Mouse (Mus musculus): ENCODE data around the gene Cacna2d1. TPM values are rescaled to one million over a fixed set of nuclear protein-coding genes. Genes with fewer than 3 reads are reported as not detected.
A peak's percentile ranks its signal among the peaks of the same experiment; 100 is the strongest.

Gene Cacna2d1
- 30.1 and 32.8 TPM in 2 replicates for polyA plus RNA-seq (2015; fragmentation: Nextera tagmentation; extraction: Ambion mirVana)

DNA sequence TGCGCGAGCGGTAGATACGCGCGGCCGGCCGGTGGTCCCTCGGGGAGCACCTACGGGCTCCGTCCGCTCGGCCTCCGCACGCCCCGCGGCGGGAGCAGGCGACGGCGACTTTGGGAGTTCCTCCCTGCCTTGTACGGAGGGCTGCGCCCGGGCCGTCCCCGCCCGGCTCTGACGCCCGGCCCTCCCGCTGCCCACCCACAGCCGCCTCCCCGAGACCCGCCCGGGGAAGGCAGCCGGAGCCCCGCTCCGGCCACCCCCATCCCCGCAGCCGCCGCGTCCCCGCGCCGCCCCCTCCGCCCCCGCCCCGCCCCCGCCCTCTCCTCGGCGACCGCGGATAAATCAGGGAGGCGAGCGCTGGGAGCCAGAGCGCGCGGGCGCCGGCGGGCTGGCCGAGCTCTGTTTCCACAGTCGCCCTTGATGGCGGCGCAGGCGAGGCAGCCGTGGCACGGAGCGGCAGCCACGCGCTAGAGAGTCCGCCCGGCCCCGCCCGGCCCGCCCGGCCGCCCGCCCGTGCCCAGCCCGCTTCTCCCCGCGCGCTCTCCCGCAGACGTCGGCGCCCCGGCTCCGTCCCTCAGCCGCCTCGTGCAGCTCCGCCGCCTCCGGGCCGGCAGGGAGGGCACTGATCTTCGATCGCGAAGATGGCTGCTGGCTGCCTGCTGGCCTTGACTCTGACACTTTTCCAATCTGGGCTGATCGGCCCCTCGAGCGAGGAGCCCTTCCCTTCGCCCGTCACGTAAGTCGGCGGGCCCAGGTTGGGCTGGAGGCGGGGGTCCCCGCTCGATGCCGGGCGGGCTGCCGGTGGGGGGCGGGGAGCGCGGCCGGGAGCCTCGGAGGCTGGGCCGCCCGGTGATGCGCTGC, at the start of gene Cacna2d1:
Cacna2d1 (plus strand) TSS at position 316 of the 858 bp plus-strand sequence.
- peak; percentile 84 for ATAC-seq (ENCODE audit: low FRiP score)
- WGBS, result under 1% methylated on average over 63 of the region's 120 CpGs
- H3K27me3 ChIP-seq (replicated peaks), result peaks cover 14% of the 10 kb centered on the region
- peak within 1 kb of the TSS; percentile 96 for H3K27ac ChIP-seq (replicated peaks)
- peaks cover 14% of the 10 kb centered on the region for H3K4me1 ChIP-seq
- no peaks in the 10 kb centered on the region for H3K36me3 ChIP-seq
- H3K4me2 ChIP-seq, result peak within 1 kb of the TSS; percentile 75
- peak within 1 kb of the TSS; percentile 80 for H3K9ac ChIP-seq (replicated peaks)
- H3K9me3 ChIP-seq (replicated peaks), result no peaks in the 10 kb centered on the region
- H3K4me3 ChIP-seq (replicated peaks), result peak within 1 kb of the TSS; percentile 62

DNA sequence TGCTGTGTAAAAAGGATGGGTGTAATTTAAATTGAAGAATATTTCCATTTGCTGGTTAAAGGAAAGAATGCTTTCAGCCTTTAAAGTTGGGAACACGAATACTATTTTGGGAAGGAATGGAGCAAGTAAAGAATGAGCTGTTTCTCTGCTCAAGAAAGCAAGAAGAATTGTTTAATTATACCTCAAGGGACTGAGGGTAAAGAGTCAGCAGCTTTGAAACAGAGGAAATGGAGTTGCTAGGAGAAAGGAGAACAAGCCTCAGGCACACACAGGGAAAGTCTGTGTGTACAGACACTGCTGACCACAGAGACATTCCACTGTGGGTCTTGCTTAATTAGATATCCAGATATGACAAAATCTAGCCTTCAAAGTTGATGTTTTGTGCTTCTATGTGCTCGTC, 39.4 kb upstream of the Cacna2d1 start:
- no peak overlapping the region for H3K4me2 ChIP-seq
- H3K4me3 ChIP-seq (replicated peaks), result no peak overlapping the region
- no peak overlapping the region for H3K9ac ChIP-seq (replicated peaks)
- H3K36me3 ChIP-seq, result no peaks in the 10 kb centered on the region
- H3K27ac ChIP-seq (replicated peaks), result no peak overlapping the region
- whole genome bisulfite sequencing, result 65% methylated on average over 2 of the region's 2 CpGs
- H3K4me1 ChIP-seq, result no peaks in the 10 kb centered on the region
- ATAC-seq (ENCODE audit: low FRiP score), result no peak
- H3K9me3 ChIP-seq (replicated peaks), result no peaks in the 10 kb centered on the region
- H3K27me3 ChIP-seq (replicated peaks), result no peaks in the 10 kb centered on the region

DNA sequence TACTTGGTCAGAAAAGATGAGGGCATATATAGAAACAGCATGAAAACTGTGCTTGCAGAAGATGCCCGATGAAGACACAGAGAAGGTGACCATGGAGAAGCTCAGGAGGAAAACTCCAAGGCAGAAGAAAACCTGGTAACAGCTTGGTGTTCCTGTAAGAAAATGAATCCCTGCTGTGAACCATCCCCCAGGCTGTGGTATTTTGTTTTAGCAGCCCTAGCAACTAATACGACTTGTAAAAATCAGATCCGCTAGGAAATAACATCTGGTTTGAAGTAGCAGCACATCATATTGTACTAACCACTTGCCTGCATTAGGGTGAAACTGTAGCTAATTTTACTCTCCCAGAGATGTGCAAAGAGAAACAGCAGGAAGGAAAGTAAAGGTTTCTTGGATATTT, 37.8 kb upstream of the Cacna2d1 start:
- no peak for ATAC-seq (ENCODE audit: low FRiP score)
- WGBS, result 80% methylated on average over 3 of the region's 3 CpGs
- H3K27ac ChIP-seq (replicated peaks), result no peak overlapping the region
- no peaks in the 10 kb centered on the region for H3K4me1 ChIP-seq
- no peak overlapping the region for H3K4me3 ChIP-seq (replicated peaks)
- H3K4me2 ChIP-seq, result no peak overlapping the region
- H3K9ac ChIP-seq (replicated peaks), result no peak overlapping the region
- H3K27me3 ChIP-seq (replicated peaks), result no peaks in the 10 kb centered on the region
- no peaks in the 10 kb centered on the region for H3K9me3 ChIP-seq (replicated peaks)
- H3K36me3 ChIP-seq, result no peaks in the 10 kb centered on the region

- H3K4me3 ChIP-seq (replicated peaks), result no peak overlapping the region
- ATAC-seq (ENCODE audit: low FRiP score), result no peak
- no peak overlapping the region for H3K27ac ChIP-seq (replicated peaks)
- no peaks in the 10 kb centered on the region for H3K36me3 ChIP-seq
- H3K9me3 ChIP-seq (replicated peaks), result no peaks in the 10 kb centered on the region
- no peak overlapping the region for H3K9ac ChIP-seq (replicated peaks)
- no peak overlapping the region for H3K4me2 ChIP-seq
- WGBS, result 79% methylated on average over 3 of the region's 3 CpGs
- H3K27me3 ChIP-seq (replicated peaks), result no peaks in the 10 kb centered on the region
- H3K4me1 ChIP-seq, result no peaks in the 10 kb centered on the region
These were observed 28.0 kb upstream of the Cacna2d1 start for GRCm38 (mm10) chr5:15906446-15906845.

DNA sequence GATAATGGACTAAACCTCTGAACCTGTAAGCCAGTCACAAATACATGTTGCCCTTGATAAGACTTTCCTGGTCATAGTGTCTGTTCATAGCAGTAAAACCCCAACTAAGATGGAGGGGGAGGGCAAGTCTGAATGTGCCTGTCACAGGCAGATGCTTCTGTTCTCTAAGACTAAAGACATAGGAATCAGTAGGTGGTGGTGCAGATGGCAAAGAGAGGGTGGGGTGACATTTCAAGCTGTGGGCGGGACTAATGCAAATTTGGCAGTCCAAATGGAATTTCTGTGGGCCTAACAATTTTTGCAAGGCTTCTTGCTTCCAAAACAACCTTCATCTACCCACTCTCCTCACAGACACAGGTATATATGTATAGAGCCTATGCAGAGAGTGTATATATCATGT, 19.6 kb upstream of the Cacna2d1 start:
- no peak for ATAC-seq (ENCODE audit: low FRiP score)
- H3K9ac ChIP-seq (replicated peaks), result no peak overlapping the region
- no peaks in the 10 kb centered on the region for H3K27me3 ChIP-seq (replicated peaks)
- no peaks in the 10 kb centered on the region for H3K36me3 ChIP-seq
- no peak overlapping the region for H3K4me2 ChIP-seq
- H3K4me1 ChIP-seq, result no peaks in the 10 kb centered on the region
- H3K27ac ChIP-seq (replicated peaks), result no peak overlapping the region
- no peak overlapping the region for H3K4me3 ChIP-seq (replicated peaks)
- 64% methylated on average over 1 of the region's 1 CpGs for WGBS
- H3K9me3 ChIP-seq (replicated peaks), result no peaks in the 10 kb centered on the region

DNA sequence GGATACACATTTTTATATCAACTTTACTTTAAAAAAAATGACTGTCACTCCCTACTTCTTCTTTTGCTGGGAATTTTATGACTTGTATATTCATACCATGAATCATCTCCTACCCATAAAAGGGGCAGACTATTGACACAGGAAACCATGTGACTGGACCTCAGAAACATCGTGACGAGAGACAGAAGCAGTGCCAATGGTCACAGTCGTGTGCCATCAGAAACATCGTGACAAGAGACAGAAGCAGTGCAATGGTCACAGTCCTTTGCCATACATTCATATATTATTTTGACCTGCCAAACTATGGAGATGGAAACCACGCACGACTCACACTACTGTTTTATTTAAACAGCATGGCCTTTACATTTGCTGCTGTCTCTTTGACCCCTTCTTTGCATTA, 6.0 kb upstream of the Cacna2d1 start:
- peaks cover 2% of the 10 kb centered on the region for H3K4me1 ChIP-seq
- no peak overlapping the region for H3K4me3 ChIP-seq (replicated peaks)
- no peak overlapping the region for H3K9ac ChIP-seq (replicated peaks)
- H3K27me3 ChIP-seq (replicated peaks), result peaks cover 18% of the 10 kb centered on the region
- H3K27ac ChIP-seq (replicated peaks), result no peak overlapping the region
- WGBS, result 21% methylated on average over 6 of the region's 6 CpGs
- no peak for ATAC-seq (ENCODE audit: low FRiP score)
- no peaks in the 10 kb centered on the region for H3K36me3 ChIP-seq
- H3K4me2 ChIP-seq, result no peak overlapping the region
- H3K9me3 ChIP-seq (replicated peaks), result no peaks in the 10 kb centered on the region

- Histone ChIP-seq H3K4me1 (peaks cover 12% of the 10 kb centered on the region), H3K36me3 (no peaks in the 10 kb centered on the region), H3K27me3 (replicated peaks) (peaks cover 14% of the 10 kb centered on the region), H3K4me2 (peak overlapping the region; percentile 75), H3K9me3 (replicated peaks) (no peaks in the 10 kb centered on the region), H3K4me3 (replicated peaks) (peak overlapping the region; percentile 62; the same call in 1 of the 2 replicates), H3K9ac (replicated peaks) (no peak overlapping the region), H3K27ac (replicated peaks) (peak overlapping the region; percentile 96)
- ATAC-seq (ENCODE audit: low FRiP score), result no peak
- 4% methylated on average over 6 of the region's 6 CpGs for WGBS
These were observed 1.5 kb upstream of the Cacna2d1 start for GRCm38 (mm10) chr5:15933017-15933416.

DNA sequence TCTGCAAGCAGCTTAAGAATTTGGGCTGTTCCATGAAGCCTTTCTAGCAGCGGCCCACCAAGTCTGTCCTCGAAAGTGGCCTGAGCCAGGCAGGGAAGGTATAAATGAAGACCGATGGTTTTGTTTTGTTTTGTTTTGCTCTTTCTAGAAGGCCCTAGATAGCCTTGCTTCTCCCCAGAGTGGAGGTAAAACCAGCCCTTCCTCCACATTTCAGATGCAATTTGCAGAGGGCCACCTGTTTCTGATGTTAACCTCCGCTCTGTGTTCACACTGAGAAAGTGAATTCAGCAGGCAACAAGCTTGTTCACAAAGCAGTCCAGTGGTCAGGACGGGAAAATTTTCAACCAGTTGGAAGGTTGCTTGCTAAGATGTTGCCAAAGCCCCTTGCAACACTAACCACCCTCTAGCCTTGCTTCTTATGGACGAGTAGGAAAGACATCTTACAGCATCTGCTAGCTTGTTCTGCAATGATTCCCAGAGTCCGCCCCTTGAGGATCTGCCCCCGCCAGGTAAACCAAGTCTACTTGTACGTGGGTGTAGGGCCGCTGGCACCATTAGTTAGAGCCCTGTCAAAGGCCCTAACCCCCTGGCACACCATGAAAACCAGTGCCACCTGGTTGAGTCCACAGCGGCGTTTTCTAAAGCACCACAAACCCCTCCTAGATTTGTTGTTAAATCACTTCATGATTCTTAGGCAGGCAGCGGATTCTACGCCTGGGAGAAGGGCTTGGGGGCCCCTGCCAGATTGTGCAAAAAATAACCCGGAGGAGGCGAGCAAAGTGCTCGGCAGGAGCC, 713 bp upstream of the Cacna2d1 start:
- peak; percentile 44 for ATAC-seq (ENCODE audit: low FRiP score)
- WGBS, result 1% methylated on average over 17 of the region's 17 CpGs

GRCm38 (mm10) chr5:15935234-15935728, 790 bp downstream of the Cacna2d1 start:
- no peaks in the 10 kb centered on the region for H3K36me3 ChIP-seq
- peak overlapping the region; percentile 75 for H3K4me2 ChIP-seq
- peaks cover 14% of the 10 kb centered on the region for H3K27me3 ChIP-seq (replicated peaks)
- no peak; the same call in none of the 2 replicates for ATAC-seq (ENCODE audit: low FRiP score)
- 1% methylated on average over 27 of the region's 27 CpGs for WGBS
- peak overlapping the region; percentile 62 for H3K4me3 ChIP-seq (replicated peaks)
- peaks cover 14% of the 10 kb centered on the region for H3K4me1 ChIP-seq
- peak overlapping the region; percentile 96 for H3K27ac ChIP-seq (replicated peaks)
- no peaks in the 10 kb centered on the region for H3K9me3 ChIP-seq (replicated peaks)
- H3K9ac ChIP-seq (replicated peaks), result peak overlapping the region; percentile 80

More for the DNA sequence above, 713 bp upstream of the Cacna2d1 start:
- Histone ChIP-seq H3K9me3 (replicated peaks) (no peaks in the 10 kb centered on the region), H3K4me2 (peak overlapping the region; percentile 75), H3K9ac (replicated peaks) (peak overlapping the region; percentile 80), H3K27me3 (replicated peaks) (peaks cover 11% of the 10 kb centered on the region), H3K36me3 (no peaks in the 10 kb centered on the region), H3K27ac (replicated peaks) (peak overlapping the region; percentile 96), H3K4me3 (replicated peaks) (peak overlapping the region; percentile 62), H3K4me1 (peaks cover 12% of the 10 kb centered on the region)

DNA sequence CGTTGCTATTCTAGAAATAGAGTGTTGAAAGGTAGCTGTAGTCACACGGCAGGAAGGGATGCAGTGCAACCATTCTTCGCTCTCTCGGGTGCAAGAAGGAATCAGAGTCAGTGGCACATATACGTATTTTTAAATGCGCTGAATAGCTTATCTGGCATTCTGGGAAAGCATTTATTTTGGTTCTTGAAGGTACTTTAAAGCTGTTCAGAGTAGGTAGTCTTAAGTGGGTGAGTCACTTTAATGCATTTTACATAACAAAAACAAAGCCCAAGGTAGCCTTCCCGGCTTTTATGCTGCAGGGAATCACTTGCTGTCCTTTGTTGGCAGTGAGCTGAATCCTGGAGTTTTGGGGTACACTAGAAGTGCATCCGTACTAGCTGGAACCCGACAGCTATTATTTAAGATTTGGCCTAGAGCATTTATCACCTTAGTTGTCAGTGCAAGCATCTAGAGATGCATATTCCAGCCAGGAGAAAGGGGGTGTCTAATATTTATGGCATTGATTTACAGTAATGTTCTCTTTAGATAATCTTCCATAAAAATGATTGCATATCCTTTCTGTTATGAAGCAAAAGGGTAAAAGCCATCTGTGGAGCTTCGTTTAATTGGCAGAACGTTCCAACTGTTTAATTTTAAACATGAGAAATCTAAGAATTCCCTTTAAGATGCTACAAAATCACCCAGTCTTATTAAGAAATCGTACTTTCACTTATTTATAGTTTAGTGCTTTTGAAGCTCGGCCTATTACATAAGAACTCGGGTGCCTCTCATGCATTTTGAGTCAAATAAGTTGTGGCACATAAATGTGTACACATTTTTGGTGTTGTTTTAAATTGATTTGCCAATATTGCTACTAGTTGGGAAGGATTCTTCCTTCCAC, 1.6 kb downstream of the Cacna2d1 start:
- peak overlapping the region; percentile 80 for H3K9ac ChIP-seq (replicated peaks)
- 15% methylated on average over 14 of the region's 14 CpGs for WGBS
- 0 out of 2 replicates have a peak, but pooled peaks cover 9% of the 10 kb centered on the region for H3K27me3 ChIP-seq (replicated peaks)
- H3K36me3 ChIP-seq, result no peaks in the 10 kb centered on the region
- peak overlapping the region; percentile 96 for H3K27ac ChIP-seq (replicated peaks)
- no peaks in the 10 kb centered on the region for H3K9me3 ChIP-seq (replicated peaks)
- peak overlapping the region; percentile 75 for H3K4me2 ChIP-seq
- peaks cover 14% of the 10 kb centered on the region for H3K4me1 ChIP-seq
- peak overlapping the region; percentile 62 for H3K4me3 ChIP-seq (replicated peaks)
- ATAC-seq (ENCODE audit: low FRiP score), result peak; percentile 30; the same call in 1 of the 2 replicates

All from neural tube, embryonic 15.5 days (tissue).